ENCODE assay signal across 15 mouse cellular contexts in the genomic region with DNA sequence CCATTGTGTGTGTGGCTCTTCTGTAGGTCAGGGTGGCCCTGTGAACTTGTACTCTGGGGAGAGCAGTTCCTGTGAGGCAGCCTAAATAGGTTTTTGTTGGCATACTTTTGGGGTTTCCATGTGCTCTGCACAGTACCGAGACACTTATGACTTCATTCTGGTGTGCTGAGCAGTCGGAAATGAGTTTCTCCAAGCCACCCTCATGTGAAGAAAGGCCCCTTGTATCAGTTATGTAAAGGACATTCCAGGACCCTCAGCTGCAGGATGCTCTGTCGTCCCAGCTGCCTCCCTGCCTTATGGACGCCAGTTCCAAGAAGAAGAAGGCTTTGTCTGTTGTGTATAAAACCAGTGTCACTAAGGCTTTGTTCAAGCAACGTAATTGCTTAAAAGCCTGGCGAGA.
A peak's percentile ranks its signal among the peaks of the same experiment; 100 is the strongest.
DNase-seq lines count a peak whose midpoint lies in the region; ATAC-seq lines count a peak whose summit lies in the region.
"Had no signal": no experiment of that assay in that cellular context is flagged by ENCODE, and none has a peak within 500 bp of the region (broad histone marks: within the 10 kb centered on the region; RNA-seq: fewer than 3 reads in every experiment).

No protein-coding gene starts in this region.

- 45% methylated on average over 6 of the region's 6 CpGs for WGBS in forebrain, embryonic 14.5 days
- 47% methylated on average over 6 of the region's 6 CpGs for WGBS in forebrain, embryonic 13.5 days
- WGBS in heart, embryonic 16.5 days, result 27% methylated on average over 6 of the region's 6 CpGs
- WGBS in midbrain, embryonic 14.5 days, result 43% methylated on average over 6 of the region's 6 CpGs
- 41% methylated on average over 6 of the region's 6 CpGs for WGBS in midbrain, embryonic 15.5 days
- WGBS in embryonic facial prominence, embryonic 10.5 days, result 30% methylated on average over 6 of the region's 6 CpGs

- no peaks in the 10 kb centered on the region for H3K36me3 ChIP-seq in forebrain, embryonic 14.5 days (ENCODE audit: control insufficient read depth, insufficient read depth, low read length)
- H3K36me3 ChIP-seq in forebrain, embryonic 13.5 days (ENCODE audit: poor library complexity, severe bottlenecking), result no peaks in the 10 kb centered on the region
- H3K36me3 ChIP-seq in heart, embryonic 16.5 days (ENCODE audit: control insufficient read depth, insufficient read depth), result no peaks in the 10 kb centered on the region
- no peaks in the 10 kb centered on the region for H3K36me3 ChIP-seq in midbrain, embryonic 14.5 days (ENCODE audit: control insufficient read depth, insufficient read depth, low read length)
- no peaks in the 10 kb centered on the region for H3K36me3 ChIP-seq in midbrain, embryonic 15.5 days (replicated peaks)
- no peaks in the 10 kb centered on the region; the same call in 1 of the 2 replicates for H3K36me3 ChIP-seq in embryonic facial prominence, embryonic 10.5 days (replicated peaks)

- H3K4me1 ChIP-seq in forebrain, embryonic 14.5 days (ENCODE audit: control insufficient read depth, insufficient read depth, low read length), result peaks cover 4% of the 10 kb centered on the region; the same call in 1 of the 2 replicates
- H3K4me1 ChIP-seq in forebrain, embryonic 13.5 days, result peaks cover 7% of the 10 kb centered on the region
- peaks cover 17% of the 10 kb centered on the region for H3K4me1 ChIP-seq in heart, embryonic 16.5 days (ENCODE audit: control insufficient read depth, insufficient read depth, low read length)
- H3K4me1 ChIP-seq in midbrain, embryonic 14.5 days (ENCODE audit: control insufficient read depth, insufficient read depth, low read length), result 0 out of 2 replicates have a peak, but pooled peaks cover 10% of the 10 kb centered on the region
- H3K4me1 ChIP-seq in midbrain, embryonic 15.5 days, result peaks cover 3% of the 10 kb centered on the region; the same call in 1 of the 2 replicates
- peaks cover 13% of the 10 kb centered on the region for H3K4me1 ChIP-seq in embryonic facial prominence, embryonic 10.5 days

- no peak overlapping the region for H3K4me3 ChIP-seq in forebrain, embryonic 14.5 days (ENCODE audit: low read depth, low read length)
- no peak overlapping the region for H3K4me3 ChIP-seq in forebrain, embryonic 13.5 days
- H3K4me3 ChIP-seq in heart, embryonic 16.5 days (ENCODE audit: low read length), result no peak overlapping the region
- no peak overlapping the region for H3K4me3 ChIP-seq in midbrain, embryonic 14.5 days (replicated peaks; ENCODE audit: low read depth, low read length)
- H3K4me3 ChIP-seq in midbrain, embryonic 15.5 days, result no peak overlapping the region
- no peak overlapping the region for H3K4me3 ChIP-seq in embryonic facial prominence, embryonic 10.5 days

- DNase-seq in forebrain, embryonic 14.5 days (ENCODE audit: low spot score), result peak; percentile 5
- DNase-seq in heart, postnatal 10 days, result no peak
- DNase-seq in midbrain, embryonic 14.5 days, result peak; percentile 13
- DNase-seq in embryonic facial prominence, embryonic 10.5 days (ENCODE audit: low spot score), result peak; percentile 22
- no peak for DNase-seq in adrenal gland, postnatal 36 days
- DNase-seq: adrenal gland, postnatal 25 days; cerebellum, adult 11 months; gastrocnemius, postnatal 14 days; kidney, adult 2 months; kidney, postnatal 4 days; layer of hippocampus, postnatal 36 days; liver, postnatal 0 days had no signal

- no peak for ATAC-seq in forebrain, embryonic 14.5 days
- ATAC-seq in forebrain, embryonic 13.5 days, result no peak
- no peak for ATAC-seq in heart, embryonic 16.5 days (replicated peaks; ENCODE audit: extremely low read depth, insufficient read depth, low FRiP score)
- ATAC-seq in midbrain, embryonic 14.5 days (ENCODE audit: low FRiP score, low TSS enrichment), result no peak
- ATAC-seq in midbrain, embryonic 15.5 days (replicated peaks), result no peak
- ATAC-seq: liver, postnatal 0 days had no signal

- H3K27ac ChIP-seq in forebrain, embryonic 14.5 days (ENCODE audit: low read depth, low read length), result no peak overlapping the region
- no peak overlapping the region for H3K27ac ChIP-seq in forebrain, embryonic 13.5 days
- H3K27ac ChIP-seq in heart, embryonic 16.5 days (ENCODE audit: low read length), result peak overlapping the region; percentile 36
- no peak overlapping the region for H3K27ac ChIP-seq in midbrain, embryonic 14.5 days (replicated peaks; ENCODE audit: low read depth, low read length)
- H3K27ac ChIP-seq in midbrain, embryonic 15.5 days, result no peak overlapping the region
- H3K27ac ChIP-seq in embryonic facial prominence, embryonic 10.5 days (replicated peaks), result no peak overlapping the region

- no peak overlapping the region for H3K4me2 ChIP-seq in forebrain, embryonic 14.5 days (ENCODE audit: low read length)
- no peak overlapping the region for H3K4me2 ChIP-seq in forebrain, embryonic 13.5 days
- peak overlapping the region; percentile 14; the same call in 1 of the 2 replicates for H3K4me2 ChIP-seq in heart, embryonic 16.5 days (ENCODE audit: low read depth, low read length)
- no peak overlapping the region for H3K4me2 ChIP-seq in midbrain, embryonic 14.5 days (ENCODE audit: low read length)
- no peak overlapping the region for H3K4me2 ChIP-seq in midbrain, embryonic 15.5 days

- H3K27me3 ChIP-seq in forebrain, embryonic 14.5 days (replicated peaks; ENCODE audit: control insufficient read depth, insufficient read depth, low read length), result no peaks in the 10 kb centered on the region
- H3K27me3 ChIP-seq in forebrain, embryonic 13.5 days, result no peaks in the 10 kb centered on the region
- H3K27me3 ChIP-seq in heart, embryonic 16.5 days (ENCODE audit: control insufficient read depth, insufficient read depth, low read length), result no peaks in the 10 kb centered on the region
- no peaks in the 10 kb centered on the region for H3K27me3 ChIP-seq in midbrain, embryonic 14.5 days (ENCODE audit: control insufficient read depth, insufficient read depth, low read length)
- H3K27me3 ChIP-seq in midbrain, embryonic 15.5 days (replicated peaks), result no peaks in the 10 kb centered on the region
- H3K27me3 ChIP-seq in embryonic facial prominence, embryonic 10.5 days (replicated peaks; ENCODE audit: low read depth, poor library complexity, severe bottlenecking), result no peaks in the 10 kb centered on the region

- no peaks in the 10 kb centered on the region for H3K9me3 ChIP-seq in forebrain, embryonic 14.5 days (replicated peaks; ENCODE audit: control insufficient read depth, low read length)
- no peaks in the 10 kb centered on the region for H3K9me3 ChIP-seq in forebrain, embryonic 13.5 days (replicated peaks)
- no peaks in the 10 kb centered on the region for H3K9me3 ChIP-seq in heart, embryonic 16.5 days (replicated peaks; ENCODE audit: control insufficient read depth, low read length)
- H3K9me3 ChIP-seq in midbrain, embryonic 14.5 days (ENCODE audit: control insufficient read depth, low read length), result no peaks in the 10 kb centered on the region
- no peaks in the 10 kb centered on the region for H3K9me3 ChIP-seq in midbrain, embryonic 15.5 days
- 0 out of 2 replicates have a peak, but pooled peaks cover 2% of the 10 kb centered on the region for H3K9me3 ChIP-seq in embryonic facial prominence, embryonic 10.5 days

- intact Hi-C loops in heart, postnatal 10 days (cut with DNase I), result no loop called here

- no peak overlapping the region for H3K9ac ChIP-seq in forebrain, embryonic 14.5 days (ENCODE audit: low read length)
- no peak overlapping the region for H3K9ac ChIP-seq in forebrain, embryonic 13.5 days
- H3K9ac ChIP-seq in heart, embryonic 16.5 days (ENCODE audit: low read length), result no peak overlapping the region
- H3K9ac ChIP-seq in midbrain, embryonic 14.5 days (replicated peaks; ENCODE audit: low read length), result no peak overlapping the region
- H3K9ac ChIP-seq in midbrain, embryonic 15.5 days, result no peak overlapping the region
- H3K9ac ChIP-seq: liver, postnatal 0 days had no signal

Comparison
In these comparisons a context has a peak if more than half of its experiments do, and no peak if none do; other contexts are left out.
1. DNase-seq: peak in forebrain, embryonic 14.5 days (single experiment), midbrain, embryonic 14.5 days (single experiment) and embryonic facial prominence, embryonic 10.5 days (single experiment); none in heart, postnatal 10 days (0 of 2) and adrenal gland, postnatal 36 days (0 of 2).